Mouse (Mus musculus) hindbrain, embryonic 12.5 days (tissue): ENCODE results near the gene Pald1. TPM values are rescaled to one million over a fixed set of nuclear protein-coding genes. Genes with fewer than 3 reads are reported as not detected.

ENCODE experiments used
- ATAC-seq: fragments of 200-750 bp; cut with Nextera tagmentation; 2 replicates; pipeline ENCODE4 v1.8.0; 2017; ENCODE audit warnings: moderate TSS enrichment; ENCODE audit not compliant: low FRiP score
- H3K27ac ChIP-seq: fragments of 300-500 bp; sonication (generic); 2 replicates; pipeline ENCODE4 v1.5.1; 2016; ENCODE audit warnings: mild to moderate bottlenecking
- H3K27me3 ChIP-seq: fragments of 300-500 bp; sonication (generic); 2 replicates; pipeline ENCODE4 v1.6.1; 2016; ENCODE audit warnings: mild to moderate bottlenecking
- H3K36me3 ChIP-seq: fragments of 300-500 bp; sonication (generic); 2 replicates; pipeline ENCODE4 v1.6.1; 2016; ENCODE audit warnings: mild to moderate bottlenecking
- H3K4me1 ChIP-seq: fragments of 300-500 bp; sonication (generic); 2 replicates; pipeline ENCODE4 v1.6.1; 2016
- H3K4me2 ChIP-seq: fragments of 300-500 bp; sonication (generic); replicated peaks from 2 replicates; pipeline ENCODE4 v1.6.1; 2016; ENCODE audit warnings: mild to moderate bottlenecking
- H3K4me3 ChIP-seq: fragments of 300-500 bp; sonication (generic); 2 replicates; pipeline ENCODE4 v1.5.1; 2016; ENCODE audit warnings: mild to moderate bottlenecking
- H3K9ac ChIP-seq: fragments of 300-500 bp; sonication (generic); 2 replicates; pipeline ENCODE4 v1.6.1; 2016; ENCODE audit warnings: mild to moderate bottlenecking, moderate library complexity
- H3K9me3 ChIP-seq: fragments of 300-500 bp; sonication (generic); replicated peaks from 2 replicates; pipeline ENCODE4 v1.6.1; 2016; ENCODE audit warnings: mild to moderate bottlenecking
- WGBS: fragments of 180-500 bp; shearing (Covaris S2); methylation state at CpG from one replicate; pipeline ENCODE4 v1.1.7; 2016; 5-methylcytosine and 5-hydroxymethylcytosine counted together
- polyA plus RNA-seq: library from polyadenylated mRNA; unstranded; fragments of >200 nt; fragmentation: Nextera tagmentation; extraction: Ambion mirVana; gene quantifications from 2 replicates; pipeline ENCODE4 v1.2.1, GENCODE M21; 2016

Pald1 gene
- polyA plus RNA-seq, 1 experiment from 2014 or later, result 39.3 TPM

DNA sequence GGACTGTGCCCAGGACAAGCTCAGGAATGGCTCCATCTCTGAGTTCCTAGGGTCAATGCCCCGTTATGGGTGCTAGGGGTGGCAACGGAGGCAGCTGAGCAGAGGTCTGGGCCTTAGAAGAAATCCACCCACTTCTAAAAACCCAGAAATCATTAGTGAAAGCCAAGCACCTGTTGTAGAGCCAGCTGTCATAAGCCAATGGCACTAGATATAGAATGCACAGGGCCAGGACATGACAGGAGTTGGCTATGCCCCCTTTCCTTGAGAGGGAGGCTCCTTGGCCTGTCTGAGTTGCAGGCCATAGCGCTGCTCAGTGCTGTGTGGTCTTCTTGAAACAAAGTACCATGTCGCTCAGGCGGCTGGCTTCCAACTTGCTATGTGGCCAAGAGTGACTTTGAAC, 17.1 kb upstream of the Pald1 start:
- no peaks in the 10 kb centered on the region for H3K36me3 ChIP-seq
- H3K27ac ChIP-seq, result no peak overlapping the region
- WGBS, result 89% methylated on average over 5 of the region's 5 CpGs
- no peak overlapping the region for H3K9ac ChIP-seq
- H3K4me2 ChIP-seq, result no peak overlapping the region
- H3K4me1 ChIP-seq, result no peaks in the 10 kb centered on the region
- no peaks in the 10 kb centered on the region for H3K27me3 ChIP-seq
- H3K9me3 ChIP-seq, result no peaks in the 10 kb centered on the region
- H3K4me3 ChIP-seq, result no peak overlapping the region
- no peak for ATAC-seq

DNA sequence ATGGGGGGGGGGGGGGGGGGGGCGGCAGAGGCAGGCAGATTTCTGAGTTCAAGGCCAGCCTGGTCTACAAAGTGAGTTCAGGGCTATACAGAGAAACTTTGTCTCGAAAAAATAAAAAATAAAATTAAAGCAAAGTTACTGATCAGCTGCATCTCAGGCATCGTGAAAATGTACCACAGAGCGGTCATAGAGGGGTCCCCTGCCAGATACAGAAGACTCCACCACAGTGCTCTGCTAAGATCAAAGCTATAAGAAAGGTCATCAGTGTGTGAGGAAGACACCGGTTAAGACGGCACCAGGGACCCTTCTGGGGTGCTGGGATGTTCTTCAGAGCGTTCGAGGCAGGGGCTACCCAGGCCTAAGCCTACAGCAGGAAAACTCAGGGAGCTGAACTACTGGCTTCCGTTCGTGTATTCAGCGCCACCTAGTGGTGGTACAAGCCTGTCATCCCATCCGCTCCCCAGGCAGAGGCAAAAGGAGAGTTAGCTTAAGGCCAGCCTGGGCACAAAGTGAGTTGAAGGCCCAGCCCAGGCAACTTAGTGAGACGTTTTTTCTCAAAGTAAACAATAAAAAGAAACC, 15.9 kb upstream of the Pald1 start:
- H3K4me2 ChIP-seq, result no peak overlapping the region
- no peak overlapping the region for H3K27ac ChIP-seq
- H3K4me1 ChIP-seq, result peaks cover 6% of the 10 kb centered on the region
- H3K9me3 ChIP-seq, result no peaks in the 10 kb centered on the region
- WGBS, result 19% methylated on average over 12 of the region's 13 CpGs
- H3K4me3 ChIP-seq, result no peak overlapping the region
- ATAC-seq, result peak; percentile 65
- H3K27me3 ChIP-seq, result no peaks in the 10 kb centered on the region
- no peak overlapping the region for H3K9ac ChIP-seq
- H3K36me3 ChIP-seq, result no peaks in the 10 kb centered on the region

DNA sequence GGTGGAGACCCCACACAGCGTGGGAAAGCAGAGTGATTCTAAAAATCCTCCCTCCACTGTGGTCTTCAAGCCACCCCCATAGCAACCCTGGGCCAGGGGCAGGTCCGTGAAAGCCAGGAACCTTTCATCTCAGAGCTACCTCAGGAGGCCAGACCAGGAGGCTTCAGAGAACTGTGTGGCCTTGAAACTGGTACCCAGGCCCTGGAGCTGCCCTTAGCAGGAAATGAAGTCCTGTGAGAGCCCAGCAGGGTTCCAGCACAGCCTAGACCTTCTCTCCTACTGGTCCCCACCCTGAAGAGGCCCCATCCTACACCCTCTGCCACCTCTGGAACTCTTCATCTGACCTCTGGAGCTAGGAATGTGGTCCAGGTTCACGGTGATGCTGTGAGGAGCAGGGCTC, 14.8 kb upstream of the Pald1 start:
- no peak for ATAC-seq

DNA sequence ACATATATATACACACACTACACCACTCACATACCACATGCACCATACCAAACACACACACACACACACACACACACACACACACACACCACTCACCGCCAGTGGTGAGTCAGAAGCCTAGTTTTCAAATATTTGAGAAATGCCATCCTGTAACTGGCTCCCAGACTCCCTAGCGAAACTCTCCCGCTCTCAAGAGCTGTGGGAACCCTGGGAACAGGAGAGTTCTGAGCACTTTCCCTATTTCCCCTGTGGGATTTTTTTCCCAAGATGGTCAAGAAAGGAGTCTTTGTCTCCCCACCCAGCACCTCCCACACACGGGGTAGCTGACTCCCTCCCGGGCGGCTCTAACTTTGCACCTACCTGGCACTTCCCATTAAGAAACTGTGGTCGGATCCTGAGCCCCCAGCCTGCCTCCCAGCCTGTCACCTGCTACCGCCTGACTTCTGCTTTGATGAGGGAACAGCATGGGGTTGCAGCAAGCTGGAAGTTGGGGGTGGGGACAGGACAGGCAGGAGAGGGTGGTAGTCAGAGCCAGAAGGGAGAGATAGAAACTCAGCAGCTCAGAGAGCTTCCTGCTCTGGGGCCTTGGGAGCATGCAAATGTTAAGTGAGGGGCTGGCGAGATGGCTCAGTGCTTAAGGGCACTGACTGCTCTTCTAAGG, 11.3 kb upstream of the Pald1 start:
- Histone ChIP-seq H3K9me3 (no peaks in the 10 kb centered on the region), H3K9ac (no peak overlapping the region; the same call in 1 of the 2 replicates), H3K27me3 (0 out of 2 replicates have a peak, but pooled peaks cover 2% of the 10 kb centered on the region), H3K27ac (peak overlapping the region; percentile 23; the same call in 1 of the 2 replicates), H3K36me3 (no peaks in the 10 kb centered on the region), H3K4me3 (no peak overlapping the region), H3K4me2 (no peak overlapping the region), H3K4me1 (peaks cover 8% of the 10 kb centered on the region)
- WGBS, result 16% methylated on average over 9 of the region's 9 CpGs
- 0 out of 2 replicates have a peak, but pooled peaks have one; percentile 33 for ATAC-seq

More for the DNA sequence above, 14.8 kb upstream of the Pald1 start:
- Histone ChIP-seq H3K36me3 (no peaks in the 10 kb centered on the region), H3K4me3 (no peak overlapping the region), H3K9me3 (no peaks in the 10 kb centered on the region), H3K4me2 (no peak overlapping the region), H3K4me1 (peaks cover 7% of the 10 kb centered on the region), H3K9ac (no peak overlapping the region), H3K27me3 (no peaks in the 10 kb centered on the region), H3K27ac (no peak overlapping the region)
- WGBS, result 52% methylated on average over 3 of the region's 3 CpGs

DNA sequence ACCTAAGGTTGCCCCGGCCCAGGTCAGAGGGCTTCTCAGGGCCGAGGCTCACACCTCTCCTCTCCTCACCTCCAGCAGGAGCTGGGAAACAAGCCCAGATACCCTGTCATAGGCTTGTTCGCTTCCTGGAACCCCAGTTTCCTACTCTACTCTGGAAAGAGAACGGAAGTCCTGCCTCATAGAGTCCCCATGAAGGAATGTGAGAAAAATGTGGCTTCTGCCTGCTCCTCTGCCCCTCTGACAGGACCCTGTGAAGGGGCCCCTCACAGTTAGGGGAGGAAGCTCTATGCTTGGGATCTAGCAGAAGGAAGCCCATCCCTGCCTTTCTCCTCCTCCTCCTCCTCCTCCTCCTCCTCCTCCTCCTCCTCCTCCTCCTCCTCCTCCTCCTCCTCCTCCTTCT, 9.3 kb upstream of the Pald1 start:
- 0 out of 2 replicates have a peak, but pooled peaks cover 2% of the 10 kb centered on the region for H3K27me3 ChIP-seq
- H3K9me3 ChIP-seq, result no peaks in the 10 kb centered on the region
- peaks cover 16% of the 10 kb centered on the region for H3K4me1 ChIP-seq
- H3K36me3 ChIP-seq, result no peaks in the 10 kb centered on the region
- 60% methylated on average over 4 of the region's 4 CpGs for WGBS
- H3K27ac ChIP-seq, result no peak overlapping the region
- H3K9ac ChIP-seq, result no peak overlapping the region
- ATAC-seq, result no peak
- no peak overlapping the region for H3K4me3 ChIP-seq
- no peak overlapping the region for H3K4me2 ChIP-seq

DNA sequence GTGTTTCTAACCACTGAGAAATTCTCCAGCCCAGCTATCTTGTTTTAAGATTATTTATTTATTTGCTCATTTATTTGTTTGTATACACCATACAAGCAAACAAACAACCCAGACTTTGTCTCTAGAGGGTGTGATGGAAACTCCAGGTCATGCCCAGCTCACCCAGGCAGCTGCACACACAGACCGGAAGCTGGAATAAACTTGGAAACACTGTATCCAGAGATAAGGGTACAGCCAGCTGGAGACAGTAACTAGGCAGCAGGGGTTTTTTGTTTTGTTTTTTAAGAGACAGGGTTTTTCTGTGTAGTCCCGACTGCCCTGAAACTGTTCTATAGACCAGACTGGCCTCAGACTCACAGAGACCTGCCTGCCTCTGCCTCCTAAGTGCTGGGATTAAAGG, 6.8 kb upstream of the Pald1 start:
- Histone ChIP-seq H3K27me3 (peaks cover 6% of the 10 kb centered on the region; the same call in 1 of the 2 replicates), H3K4me2 (no peak overlapping the region), H3K27ac (no peak overlapping the region), H3K4me3 (no peak overlapping the region), H3K9ac (no peak overlapping the region), H3K9me3 (no peaks in the 10 kb centered on the region), H3K36me3 (no peaks in the 10 kb centered on the region), H3K4me1 (peaks cover 16% of the 10 kb centered on the region)
- no peak for ATAC-seq
- 75% methylated on average over 2 of the region's 2 CpGs for WGBS

DNA sequence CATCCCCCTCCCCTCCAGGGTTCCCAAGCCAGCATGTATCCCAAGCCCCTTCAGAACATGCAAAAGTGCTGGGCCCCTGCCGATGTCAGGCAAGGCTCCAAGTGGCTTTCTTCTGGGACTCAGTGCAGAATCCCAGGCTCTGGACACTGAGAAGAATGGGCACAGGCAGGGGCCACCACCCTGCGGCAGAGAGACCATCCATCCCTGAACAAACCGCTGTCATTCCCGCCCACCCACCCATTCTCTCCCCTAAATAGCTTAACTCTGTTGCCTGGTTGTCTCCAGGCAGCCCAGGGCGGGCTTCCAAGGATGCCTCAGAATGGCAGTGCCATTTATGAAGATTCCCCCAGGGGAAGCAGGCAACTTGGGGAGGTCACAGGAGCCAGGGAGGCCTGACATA, 5.7 kb upstream of the Pald1 start:
- ATAC-seq, result peak; percentile 72
- Histone ChIP-seq H3K4me1 (peaks cover 11% of the 10 kb centered on the region), H3K27ac (no peak overlapping the region), H3K36me3 (no peaks in the 10 kb centered on the region), H3K9me3 (no peaks in the 10 kb centered on the region), H3K4me2 (no peak overlapping the region), H3K9ac (no peak overlapping the region), H3K4me3 (no peak overlapping the region), H3K27me3 (peaks cover 9% of the 10 kb centered on the region; the same call in 1 of the 2 replicates)
- 34% methylated on average over 5 of the region's 5 CpGs for WGBS

DNA sequence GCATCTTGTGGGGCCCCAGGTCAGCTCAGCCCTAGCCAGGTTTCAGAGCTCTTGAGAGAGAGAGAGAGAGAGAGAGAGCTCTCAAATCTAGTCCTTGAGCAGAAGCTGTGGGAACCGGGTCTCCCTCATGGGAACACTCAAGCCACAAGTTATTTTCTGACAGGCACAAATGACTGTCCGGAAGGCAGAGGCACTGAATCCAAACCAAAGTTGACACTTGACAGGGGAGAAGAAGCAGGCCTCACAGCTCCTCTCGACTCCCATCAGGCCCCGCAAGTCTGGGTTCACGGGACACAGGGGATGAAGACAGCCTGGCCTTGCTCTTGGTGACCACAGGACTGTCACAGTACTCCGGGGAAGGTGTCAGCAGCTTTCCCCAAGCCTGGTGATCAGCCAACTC, 3.0 kb upstream of the Pald1 start:
- Histone ChIP-seq H3K9ac (no peak overlapping the region), H3K4me1 (peaks cover 30% of the 10 kb centered on the region), H3K4me3 (no peak overlapping the region), H3K36me3 (no peaks in the 10 kb centered on the region), H3K4me2 (no peak overlapping the region), H3K9me3 (no peaks in the 10 kb centered on the region), H3K27me3 (peaks cover 12% of the 10 kb centered on the region; the same call in 1 of the 2 replicates), H3K27ac (no peak overlapping the region)
- WGBS, result 72% methylated on average over 6 of the region's 6 CpGs
- no peak for ATAC-seq

DNA sequence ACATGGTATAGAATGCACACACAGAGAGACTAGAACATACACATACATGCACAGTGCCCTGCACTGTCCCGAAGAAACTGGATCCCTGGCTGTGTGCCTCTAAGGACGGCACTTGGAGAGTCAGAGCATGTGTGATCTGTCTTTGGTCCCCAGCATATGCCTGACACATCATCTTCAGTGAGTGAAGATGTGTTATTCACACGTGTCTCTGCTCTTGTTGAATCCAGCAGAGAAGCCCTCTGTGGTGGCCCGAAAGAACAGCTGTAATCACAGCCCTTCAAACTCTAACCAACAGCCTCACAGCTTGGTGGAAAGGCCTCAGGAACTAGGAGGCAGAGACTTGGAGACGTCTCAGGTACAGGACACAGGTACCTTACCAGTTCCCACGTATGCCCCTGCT, 1.8 kb upstream of the Pald1 start:
- H3K9ac ChIP-seq, result no peak overlapping the region
- no peak overlapping the region for H3K4me2 ChIP-seq
- no peak overlapping the region for H3K27ac ChIP-seq
- ATAC-seq, result no peak
- H3K4me1 ChIP-seq, result peaks cover 39% of the 10 kb centered on the region
- H3K27me3 ChIP-seq, result peaks cover 21% of the 10 kb centered on the region
- H3K36me3 ChIP-seq, result no peaks in the 10 kb centered on the region
- H3K9me3 ChIP-seq, result no peaks in the 10 kb centered on the region
- no peak overlapping the region for H3K4me3 ChIP-seq
- WGBS, result 75% methylated on average over 6 of the region's 6 CpGs

DNA sequence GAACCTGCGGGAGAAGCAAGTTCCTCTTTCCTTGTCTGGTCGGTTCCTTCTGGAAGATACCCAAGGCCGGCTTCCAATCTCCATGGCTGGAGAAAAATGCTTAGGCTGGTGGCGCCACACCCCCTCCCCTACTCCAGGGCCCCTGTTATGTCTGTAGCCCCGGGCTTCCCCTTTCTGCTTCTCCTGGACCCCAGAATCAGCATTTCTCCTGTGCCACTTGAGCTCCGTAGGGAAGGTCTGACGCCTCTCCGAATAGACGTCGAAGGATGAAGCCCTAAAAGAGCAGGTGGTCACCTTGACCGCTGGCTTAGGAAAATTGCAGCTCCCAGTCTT, 351 bp upstream of the Pald1 start:
- Histone ChIP-seq H3K9ac (peak overlapping the region; percentile 61), H3K36me3 (no peaks in the 10 kb centered on the region), H3K4me1 (peaks cover 36% of the 10 kb centered on the region), H3K9me3 (no peaks in the 10 kb centered on the region), H3K4me2 (peak overlapping the region; percentile 70), H3K4me3 (peak overlapping the region; percentile 63), H3K27me3 (peaks cover 25% of the 10 kb centered on the region), H3K27ac (peak overlapping the region; percentile 46)
- ATAC-seq, result peak; percentile 14; the same call in 1 of the 2 replicates
- 4% methylated on average over 11 of the region's 11 CpGs for WGBS

DNA sequence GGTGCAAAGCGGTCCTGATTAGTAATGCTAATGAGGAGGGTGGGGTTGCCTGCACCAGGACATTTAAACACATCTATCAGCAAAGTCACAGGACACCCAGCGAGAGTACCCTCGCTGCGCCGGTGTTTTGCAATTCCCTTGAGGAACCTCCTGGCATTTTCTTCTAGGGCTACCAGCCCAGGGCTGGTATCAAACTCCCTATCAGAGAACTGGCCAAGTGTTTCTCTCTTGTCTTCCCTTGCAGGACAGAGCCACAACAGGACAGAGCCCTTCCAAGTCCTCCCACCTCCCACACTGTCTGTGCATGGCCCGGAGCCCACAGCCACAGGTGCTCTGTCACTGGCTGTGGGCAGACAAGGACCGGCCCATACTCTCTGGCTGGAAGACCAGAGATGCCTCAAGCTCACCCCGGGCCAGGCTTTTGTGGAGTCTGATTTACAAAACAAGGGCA, 1.0 kb downstream of the Pald1 start:
- Histone ChIP-seq H3K36me3 (no peaks in the 10 kb centered on the region), H3K27ac (0 out of 2 replicates have a peak overlapping the region, but pooled peaks have one; percentile 6), H3K4me3 (peak overlapping the region; percentile 63), H3K9ac (peak overlapping the region; percentile 61; the same call in 1 of the 2 replicates), H3K9me3 (no peaks in the 10 kb centered on the region), H3K27me3 (peaks cover 26% of the 10 kb centered on the region), H3K4me2 (peak overlapping the region; percentile 70), H3K4me1 (peaks cover 36% of the 10 kb centered on the region)
- no peak for ATAC-seq
- under 1% methylated on average over 8 of the region's 8 CpGs for WGBS

DNA sequence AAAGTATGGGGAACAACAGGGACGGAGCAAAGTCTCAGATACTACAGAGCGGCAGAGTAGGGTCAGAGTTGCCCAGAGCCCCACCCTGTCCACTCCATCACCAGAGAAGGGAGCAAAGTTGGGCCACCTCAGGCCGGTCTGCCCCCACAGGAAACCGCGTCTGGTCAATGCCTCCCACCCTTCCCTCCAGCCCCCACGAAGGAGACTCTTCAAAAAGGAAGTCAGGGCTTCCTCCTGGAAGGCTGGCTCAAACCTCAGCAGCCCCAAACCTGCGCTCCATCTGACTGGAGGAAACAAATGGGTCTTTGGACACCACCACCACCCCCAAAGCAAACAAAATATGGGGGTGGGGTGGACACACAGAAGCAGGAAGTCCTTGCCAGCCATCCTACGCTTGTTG, 1.5 kb downstream of the Pald1 start:
- peak overlapping the region; percentile 70 for H3K4me2 ChIP-seq
- peaks cover 36% of the 10 kb centered on the region for H3K4me1 ChIP-seq
- H3K9me3 ChIP-seq, result no peaks in the 10 kb centered on the region
- WGBS, result 7% methylated on average over 8 of the region's 8 CpGs
- peak overlapping the region; percentile 54 for H3K9ac ChIP-seq
- H3K27ac ChIP-seq, result no peak overlapping the region
- peaks cover 26% of the 10 kb centered on the region for H3K27me3 ChIP-seq
- peak overlapping the region; percentile 63 for H3K4me3 ChIP-seq
- no peak for ATAC-seq
- H3K36me3 ChIP-seq, result no peaks in the 10 kb centered on the region

DNA sequence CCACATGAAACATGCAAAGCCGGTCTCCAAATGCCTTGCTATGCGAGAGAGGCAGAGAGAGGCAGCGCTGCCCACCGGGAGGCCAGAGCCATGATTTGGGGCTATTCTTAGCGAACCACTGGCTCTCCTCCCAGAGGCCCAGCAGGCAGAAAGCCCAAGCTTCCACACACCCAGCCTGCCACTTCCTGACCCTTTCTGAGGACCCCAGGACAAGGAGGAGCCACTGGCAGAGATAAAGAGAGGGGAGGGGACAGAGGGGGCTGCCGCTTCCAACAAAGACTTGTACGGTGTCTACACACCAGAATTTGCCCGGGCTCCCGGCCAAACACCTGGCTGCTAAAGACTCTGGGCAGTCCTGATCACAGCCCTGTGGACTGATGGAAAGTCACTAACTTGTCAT, 3.1 kb downstream of the Pald1 start:
- peaks cover 22% of the 10 kb centered on the region for H3K27me3 ChIP-seq
- 8% methylated on average over 9 of the region's 9 CpGs for WGBS
- peaks cover 36% of the 10 kb centered on the region for H3K4me1 ChIP-seq
- H3K4me3 ChIP-seq, result 0 out of 2 replicates have a peak overlapping the region, but pooled peaks have one; percentile 63
- peak overlapping the region; percentile 70 for H3K4me2 ChIP-seq
- ATAC-seq, result no peak
- no peaks in the 10 kb centered on the region for H3K9me3 ChIP-seq
- no peak overlapping the region for H3K27ac ChIP-seq
- no peaks in the 10 kb centered on the region for H3K36me3 ChIP-seq
- 0 out of 2 replicates have a peak overlapping the region, but pooled peaks have one; percentile 19 for H3K9ac ChIP-seq
